Mouse (Mus musculus): Measurements from ENCODE around the gene Prpf19. TPM values are rescaled to one million over a fixed set of nuclear protein-coding genes. Genes with fewer than 3 reads are reported as not detected.

Prpf19 gene
- polyA plus RNA-seq, 1 experiment from 2014 or later, result 58.4 TPM

DNA sequence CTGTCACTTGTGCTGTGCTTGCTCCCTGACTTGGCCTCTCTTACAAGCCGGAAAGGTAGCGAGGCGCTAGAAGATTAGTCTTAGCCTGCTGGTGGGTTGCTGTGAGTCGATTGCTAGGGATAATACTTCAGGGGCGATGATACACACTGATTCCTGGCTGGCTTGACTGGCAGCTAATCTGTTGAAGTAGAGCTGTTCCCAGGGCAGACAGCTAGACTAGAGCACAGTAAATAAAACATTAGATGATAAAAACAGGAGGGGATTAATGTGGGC is 10.6 kb downstream of the Prpf19 start:
- no peak for DNase-seq (ENCODE audit: low spot score, missing footprints)
- Histone ChIP-seq H3K36me3 (ENCODE audit: control insufficient read depth, insufficient read depth, low read length) (peaks cover 32% of the 10 kb centered on the region), H3K4me3 (ENCODE audit: low read depth, low read length) (no peak overlapping the region), H3K4me2 (no peak overlapping the region), H3K27me3 (ENCODE audit: control insufficient read depth, insufficient read depth, low read length) (no peaks in the 10 kb centered on the region), H3K4me1 (ENCODE audit: control insufficient read depth, insufficient read depth, low read length) (no peaks in the 10 kb centered on the region), H3K9me3 (ENCODE audit: control insufficient read depth, low read length) (no peaks in the 10 kb centered on the region), H3K27ac (ENCODE audit: low read depth, low read length) (no peak overlapping the region), H3K9ac (ENCODE audit: low read length) (no peak overlapping the region)
- ATAC-seq (ENCODE audit: low FRiP score), result no peak
- 85% methylated on average over 5 of the region's 5 CpGs for WGBS

DNA sequence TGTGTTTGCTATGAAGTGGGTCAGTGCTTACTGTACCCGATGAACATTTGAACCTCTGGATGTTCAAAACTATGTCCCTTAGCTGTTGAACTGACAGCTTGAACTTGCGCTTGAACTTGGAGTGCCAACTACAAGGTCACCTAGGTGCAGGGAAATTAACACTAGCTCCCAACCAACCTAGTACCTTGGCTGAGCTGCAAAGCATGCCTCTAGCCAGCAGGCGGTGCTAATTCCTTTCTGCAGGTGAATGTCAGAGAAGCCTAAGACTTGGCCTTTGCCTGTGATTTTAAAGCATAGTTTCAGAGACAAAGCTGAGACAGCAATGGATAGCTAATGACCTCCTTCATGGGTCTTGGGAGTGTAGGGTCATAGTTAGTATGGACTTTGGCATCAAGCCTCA is 12.9 kb downstream of the Prpf19 start:
- DNase-seq (ENCODE audit: low spot score, missing footprints) (peak; percentile 93), ATAC-seq (ENCODE audit: low FRiP score) (0 out of 2 replicates have a peak, but pooled peaks have one; percentile 30)
- H3K36me3 ChIP-seq (ENCODE audit: control insufficient read depth, insufficient read depth, low read length), result peaks cover 19% of the 10 kb centered on the region
- H3K4me2 ChIP-seq, result no peak overlapping the region
- H3K9me3 ChIP-seq (ENCODE audit: control insufficient read depth, low read length), result no peaks in the 10 kb centered on the region
- H3K4me3 ChIP-seq (ENCODE audit: low read depth, low read length), result no peak overlapping the region
- H3K4me1 ChIP-seq (ENCODE audit: control insufficient read depth, insufficient read depth, low read length), result no peaks in the 10 kb centered on the region
- H3K9ac ChIP-seq (ENCODE audit: low read length), result no peak overlapping the region
- no peaks in the 10 kb centered on the region for H3K27me3 ChIP-seq (ENCODE audit: control insufficient read depth, insufficient read depth, low read length)
- no peak overlapping the region for H3K27ac ChIP-seq (ENCODE audit: low read depth, low read length)
- 57% methylated on average over 3 of the region's 3 CpGs for WGBS

DNA sequence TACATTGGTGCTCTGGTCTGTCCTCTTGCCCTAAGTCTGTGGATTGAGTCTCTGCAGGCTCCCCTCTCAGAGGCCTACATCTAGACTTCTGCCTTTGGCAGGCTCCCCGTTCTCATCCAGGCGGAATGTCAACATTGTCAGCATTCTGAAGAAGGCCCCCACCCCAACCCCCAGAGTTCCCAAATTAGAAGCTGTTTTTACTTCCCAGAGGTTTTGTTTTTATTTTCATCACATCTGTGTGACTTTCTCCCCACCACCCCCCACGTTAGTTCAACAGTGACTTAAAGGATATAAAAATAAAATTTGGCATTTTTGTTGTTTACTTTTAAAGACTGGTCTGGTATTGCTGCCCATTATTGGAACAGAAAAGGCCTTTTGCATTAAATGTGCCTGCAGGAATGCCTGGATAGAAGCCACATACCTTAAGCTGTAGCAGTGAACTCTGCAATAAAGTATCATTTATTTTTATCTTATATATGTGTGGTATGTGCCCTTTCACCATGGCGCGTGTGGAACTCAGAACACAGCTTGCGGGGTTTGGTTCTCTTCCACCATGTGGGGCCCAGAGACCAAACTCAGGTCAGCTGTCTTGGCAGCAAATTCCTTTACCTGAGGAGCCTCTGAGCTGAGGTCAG is 14.2 kb downstream of the Prpf19 start:
- Histone ChIP-seq H3K4me1 (ENCODE audit: control insufficient read depth, insufficient read depth, low read length) (no peaks in the 10 kb centered on the region), H3K27ac (ENCODE audit: low read depth, low read length) (no peak overlapping the region)

DNA sequence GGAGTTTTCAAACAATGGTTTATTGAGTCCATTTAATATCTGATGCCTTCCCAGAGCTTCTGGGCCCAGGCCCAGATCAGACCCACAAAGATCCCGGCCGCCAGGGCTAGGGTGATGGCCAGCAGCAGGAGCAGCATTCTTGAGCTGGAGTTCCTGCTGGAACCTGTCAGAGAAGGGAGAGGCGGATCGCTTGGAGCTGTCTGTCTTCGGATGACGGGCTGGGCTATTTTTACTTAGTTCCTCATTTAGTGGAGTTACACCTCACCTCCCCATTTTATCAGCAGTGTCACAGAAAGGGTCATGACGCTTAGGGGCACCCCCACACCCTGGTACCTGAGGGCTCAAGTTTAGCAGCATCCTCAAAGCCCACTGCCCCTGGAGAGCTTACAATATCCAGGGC is 19.3 kb downstream of the Prpf19 start:
- H3K27ac ChIP-seq (ENCODE audit: low read depth, low read length), result no peak overlapping the region
- no peak overlapping the region for H3K4me2 ChIP-seq
- no peak for ATAC-seq (ENCODE audit: low FRiP score)
- no peak overlapping the region for H3K9ac ChIP-seq (ENCODE audit: low read length)
- peak; percentile 4 for DNase-seq (ENCODE audit: low spot score, missing footprints)
- H3K27me3 ChIP-seq (ENCODE audit: control insufficient read depth, insufficient read depth, low read length), result no peaks in the 10 kb centered on the region
- 78% methylated on average over 7 of the region's 7 CpGs for WGBS
- no peak overlapping the region for H3K4me3 ChIP-seq (ENCODE audit: low read depth, low read length)
- H3K9me3 ChIP-seq (ENCODE audit: control insufficient read depth, low read length), result no peaks in the 10 kb centered on the region
- H3K36me3 ChIP-seq (ENCODE audit: control insufficient read depth, insufficient read depth, low read length), result no peaks in the 10 kb centered on the region
- H3K4me1 ChIP-seq (ENCODE audit: control insufficient read depth, insufficient read depth, low read length), result no peaks in the 10 kb centered on the region

More for the DNA sequence above, 14.2 kb downstream of the Prpf19 start:
- H3K9me3 ChIP-seq (ENCODE audit: control insufficient read depth, low read length), result no peaks in the 10 kb centered on the region
- H3K36me3 ChIP-seq (ENCODE audit: control insufficient read depth, insufficient read depth, low read length), result peaks cover 9% of the 10 kb centered on the region
- no peak overlapping the region for H3K4me3 ChIP-seq (ENCODE audit: low read depth, low read length)
- no peak overlapping the region for H3K9ac ChIP-seq (ENCODE audit: low read length)
- 87% methylated on average over 6 of the region's 6 CpGs for WGBS
- DNase-seq (ENCODE audit: low spot score, missing footprints) (peak; percentile 86), ATAC-seq (ENCODE audit: low FRiP score) (no peak)
- H3K27me3 ChIP-seq (ENCODE audit: control insufficient read depth, insufficient read depth, low read length), result no peaks in the 10 kb centered on the region
- no peak overlapping the region for H3K4me2 ChIP-seq

DNA sequence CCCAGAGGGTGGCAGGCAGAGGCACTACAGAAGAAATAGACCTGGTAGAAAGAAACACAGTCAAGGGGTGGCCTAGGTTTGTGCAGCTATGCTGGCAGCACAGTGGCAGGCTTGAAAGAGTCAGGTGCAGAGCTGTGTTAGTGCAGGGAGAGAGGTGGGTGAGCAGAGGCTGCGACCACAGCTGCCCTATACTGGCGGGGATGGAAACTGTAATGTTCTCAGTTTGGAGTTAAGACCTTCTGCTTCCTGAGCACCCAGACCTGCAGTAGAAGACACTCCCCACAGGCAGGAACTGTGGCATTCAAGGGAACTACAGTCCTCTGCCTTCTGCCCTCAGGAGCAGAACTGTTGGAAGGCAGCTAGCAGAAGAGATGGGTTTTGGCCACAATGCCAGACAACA is 19.8 kb downstream of the Prpf19 start:
- ATAC-seq (ENCODE audit: low FRiP score), result no peak
- Histone ChIP-seq H3K4me1 (ENCODE audit: control insufficient read depth, insufficient read depth, low read length) (no peaks in the 10 kb centered on the region), H3K27me3 (ENCODE audit: control insufficient read depth, insufficient read depth, low read length) (no peaks in the 10 kb centered on the region), H3K9ac (ENCODE audit: low read length) (no peak overlapping the region), H3K9me3 (ENCODE audit: control insufficient read depth, low read length) (no peaks in the 10 kb centered on the region), H3K4me3 (ENCODE audit: low read depth, low read length) (no peak overlapping the region), H3K4me2 (no peak overlapping the region), H3K36me3 (ENCODE audit: control insufficient read depth, insufficient read depth, low read length) (no peaks in the 10 kb centered on the region), H3K27ac (ENCODE audit: low read depth, low read length) (no peak overlapping the region)
- WGBS, result 81% methylated on average over 2 of the region's 2 CpGs
- peak; percentile 73 for DNase-seq (ENCODE audit: low spot score, missing footprints)

DNA sequence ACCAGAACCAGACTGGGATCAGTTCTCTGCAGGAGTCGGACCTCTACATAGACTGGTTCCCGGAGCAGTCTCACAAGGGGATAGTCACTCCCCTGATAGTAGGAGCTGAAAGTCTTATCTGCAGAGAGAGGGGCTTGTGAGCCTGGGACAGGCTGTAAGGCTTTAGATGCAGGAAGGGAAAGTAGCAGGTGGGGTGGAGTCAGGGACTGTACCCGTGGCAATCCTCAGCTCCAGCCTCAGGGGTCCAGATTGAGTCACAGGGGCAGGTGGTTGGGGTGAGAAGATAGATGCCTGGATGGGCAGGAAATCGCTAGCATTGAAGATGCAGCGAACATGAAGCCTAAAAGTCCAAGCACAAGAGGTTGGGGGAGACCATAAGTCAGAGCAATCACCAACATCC is 21.5 kb downstream of the Prpf19 start:
- Histone ChIP-seq H3K27ac (ENCODE audit: low read depth, low read length) (no peak overlapping the region), H3K9ac (ENCODE audit: low read length) (no peak overlapping the region), H3K36me3 (ENCODE audit: control insufficient read depth, insufficient read depth, low read length) (no peaks in the 10 kb centered on the region), H3K4me3 (ENCODE audit: low read depth, low read length) (no peak overlapping the region), H3K4me1 (ENCODE audit: control insufficient read depth, insufficient read depth, low read length) (no peaks in the 10 kb centered on the region), H3K27me3 (ENCODE audit: control insufficient read depth, insufficient read depth, low read length) (no peaks in the 10 kb centered on the region), H3K4me2 (no peak overlapping the region), H3K9me3 (ENCODE audit: control insufficient read depth, low read length) (no peaks in the 10 kb centered on the region)
- ATAC-seq (ENCODE audit: low FRiP score) (no peak), DNase-seq (ENCODE audit: low spot score, missing footprints) (no peak)
- 75% methylated on average over 5 of the region's 5 CpGs for WGBS

DNA sequence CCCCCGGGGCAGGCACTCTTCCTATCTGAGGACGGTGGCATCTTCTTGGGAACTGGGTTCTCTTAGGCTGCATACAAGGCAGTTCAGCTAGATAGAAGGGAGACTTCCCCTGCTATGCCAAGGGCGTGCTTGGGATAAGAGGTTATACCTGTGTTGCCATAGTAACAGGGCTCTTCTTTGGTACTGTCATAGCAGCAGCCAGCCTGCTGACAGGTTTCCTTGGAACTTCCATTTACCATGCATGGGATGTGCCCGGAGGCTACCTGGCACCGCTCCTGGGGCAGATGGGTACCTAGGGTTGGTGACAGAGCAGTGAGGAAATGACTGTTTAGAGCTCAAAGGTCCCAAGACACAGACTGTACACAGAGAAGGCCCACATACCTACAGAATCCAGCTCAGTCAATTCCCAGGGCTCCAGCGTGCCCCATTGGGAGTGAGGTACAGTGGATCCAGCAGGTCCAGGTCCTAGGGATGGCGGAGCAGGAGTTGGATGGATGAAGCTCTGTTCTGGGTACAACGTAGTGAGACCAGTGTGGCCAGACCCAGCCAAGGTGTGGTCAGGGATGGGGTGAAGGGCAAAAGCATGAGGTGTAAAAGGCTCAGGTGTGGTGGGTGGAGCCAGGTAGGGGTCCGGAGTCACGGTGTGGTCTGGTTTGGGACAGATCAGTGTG is 23.4 kb downstream of the Prpf19 start:
- 86% methylated on average over 10 of the region's 10 CpGs for WGBS
- no peaks in the 10 kb centered on the region for H3K4me1 ChIP-seq (ENCODE audit: control insufficient read depth, insufficient read depth, low read length)
- DNase-seq (ENCODE audit: low spot score, missing footprints) (peak; percentile 80), ATAC-seq (ENCODE audit: low FRiP score) (no peak)
- no peaks in the 10 kb centered on the region for H3K27me3 ChIP-seq (ENCODE audit: control insufficient read depth, insufficient read depth, low read length)
- H3K4me2 ChIP-seq, result no peak overlapping the region
- no peak overlapping the region for H3K27ac ChIP-seq (ENCODE audit: low read depth, low read length)
- no peaks in the 10 kb centered on the region for H3K9me3 ChIP-seq (ENCODE audit: control insufficient read depth, low read length)
- no peak overlapping the region for H3K9ac ChIP-seq (ENCODE audit: low read length)
- H3K36me3 ChIP-seq (ENCODE audit: control insufficient read depth, insufficient read depth, low read length), result no peaks in the 10 kb centered on the region
- H3K4me3 ChIP-seq (ENCODE audit: low read depth, low read length), result no peak overlapping the region

DNA sequence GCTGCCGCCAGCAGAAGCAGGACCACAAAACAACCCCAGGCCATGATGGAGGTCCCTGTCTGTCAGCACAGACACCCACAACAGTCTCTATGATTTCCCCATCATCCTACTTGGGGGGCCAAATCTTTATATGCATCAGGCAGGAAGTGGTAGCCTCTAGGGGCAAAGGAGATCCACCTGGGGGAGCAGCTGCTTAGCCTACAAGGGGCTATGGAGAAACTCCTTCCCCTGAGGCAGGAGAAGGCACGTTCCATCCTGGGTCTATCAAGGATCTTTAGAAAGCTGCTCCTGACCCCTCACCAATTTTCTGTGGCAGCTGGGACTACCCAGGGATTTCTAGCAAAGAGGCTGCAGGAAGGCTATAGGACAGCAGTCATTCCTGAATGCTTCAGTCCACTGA is 25.5 kb downstream of the Prpf19 start, which contains the start of gene Zp1:
TSS of gene Zp1 (minus strand) at position 101 of the 400 bp plus-strand sequence.
- no peak within 1 kb of the TSS for H3K4me2 ChIP-seq
- DNase-seq (ENCODE audit: low spot score, missing footprints) (no peak), ATAC-seq (ENCODE audit: low FRiP score) (no peak)
- no peaks in the 10 kb centered on the region for H3K27me3 ChIP-seq (ENCODE audit: control insufficient read depth, insufficient read depth, low read length)
- H3K4me3 ChIP-seq (ENCODE audit: low read depth, low read length), result no peak within 1 kb of the TSS
- H3K27ac ChIP-seq (ENCODE audit: low read depth, low read length), result no peak within 1 kb of the TSS
- H3K4me1 ChIP-seq (ENCODE audit: control insufficient read depth, insufficient read depth, low read length), result no peaks in the 10 kb centered on the region
- H3K36me3 ChIP-seq (ENCODE audit: control insufficient read depth, insufficient read depth, low read length), result no peaks in the 10 kb centered on the region
- H3K9ac ChIP-seq (ENCODE audit: low read length), result no peak within 1 kb of the TSS
- 72% methylated on average over 2 of the region's 2 CpGs for WGBS
- no peaks in the 10 kb centered on the region for H3K9me3 ChIP-seq (ENCODE audit: control insufficient read depth, low read length)

DNA sequence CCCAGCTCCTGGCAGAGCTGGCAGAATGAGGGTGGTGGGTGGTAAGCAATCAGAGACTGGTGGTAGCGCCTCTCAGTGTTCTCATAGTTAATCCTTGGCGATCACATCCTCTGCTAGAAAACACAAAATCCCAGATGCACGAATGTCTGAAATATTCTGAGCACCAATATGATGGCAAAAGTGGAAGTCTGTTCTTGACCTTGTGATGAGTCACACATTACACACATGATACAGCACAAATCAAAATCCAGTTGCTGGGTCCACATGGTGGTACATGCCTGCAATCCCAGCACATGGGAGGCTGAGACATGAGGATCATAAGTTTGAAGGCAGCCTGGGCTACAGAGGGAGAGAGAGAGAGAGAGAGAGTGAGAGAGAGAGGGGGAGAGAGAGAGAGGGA is 26.0 kb downstream of the Prpf19 start:
- no peak for ATAC-seq (ENCODE audit: low FRiP score)
- Histone ChIP-seq H3K4me3 (ENCODE audit: low read depth, low read length) (no peak overlapping the region), H3K27me3 (ENCODE audit: control insufficient read depth, insufficient read depth, low read length) (no peaks in the 10 kb centered on the region), H3K27ac (ENCODE audit: low read depth, low read length) (no peak overlapping the region), H3K4me2 (no peak overlapping the region), H3K4me1 (ENCODE audit: control insufficient read depth, insufficient read depth, low read length) (no peaks in the 10 kb centered on the region; the same call in 1 of the 2 replicates), H3K9me3 (ENCODE audit: control insufficient read depth, low read length) (no peaks in the 10 kb centered on the region), H3K9ac (ENCODE audit: low read length) (no peak overlapping the region), H3K36me3 (ENCODE audit: control insufficient read depth, insufficient read depth, low read length) (no peaks in the 10 kb centered on the region)
- peak; percentile 31 for DNase-seq (ENCODE audit: low spot score, missing footprints)
- WGBS, result 79% methylated on average over 3 of the region's 3 CpGs
